Mouse (Mus musculus) liver, embryonic 15.5 days (tissue): ENCODE data around the gene Cryge. TPM values are rescaled to one million over a fixed set of nuclear protein-coding genes. Genes with fewer than 3 reads are reported as not detected.

Experiments
- ATAC-seq: fragments of 200-750 bp; cut with Nextera tagmentation; 2 replicates; pipeline ENCODE4 v1.8.0; 2017; ENCODE audit warnings: moderate number of reproducible peaks, mild to moderate bottlenecking, moderate library complexity; ENCODE audit not compliant: insufficient read depth
- H3K27ac ChIP-seq: fragments of 300-500 bp; sonication (generic); replicated peaks from 2 replicates; pipeline ENCODE4 v1.5.1; 2015; ENCODE audit warnings: mild to moderate bottlenecking, inconsistent platforms
- H3K27me3 ChIP-seq: fragments of 300-500 bp; sonication (generic); 2 replicates; pipeline ENCODE4 v1.6.1; 2015; ENCODE audit warnings: mild to moderate bottlenecking, inconsistent platforms
- H3K36me3 ChIP-seq: fragments of 300-500 bp; sonication (generic); replicated peaks from 2 replicates; pipeline ENCODE4 v1.6.1; 2015; ENCODE audit warnings: moderate library complexity, mild to moderate bottlenecking, inconsistent platforms
- H3K4me1 ChIP-seq: fragments of 300-500 bp; sonication (generic); replicated peaks from 2 replicates; pipeline ENCODE4 v1.6.1; 2015; ENCODE audit warnings: inconsistent platforms
- H3K4me2 ChIP-seq: fragments of 300-500 bp; sonication (generic); 2 replicates; pipeline ENCODE4 v1.6.1; 2015; ENCODE audit warnings: moderate library complexity, mild to moderate bottlenecking, inconsistent platforms
- H3K4me3 ChIP-seq: fragments of 300-500 bp; sonication (generic); replicated peaks from 2 replicates; pipeline ENCODE4 v1.5.1; 2015; ENCODE audit warnings: mild to moderate bottlenecking, inconsistent platforms
- H3K9ac ChIP-seq: fragments of 300-500 bp; sonication (generic); 2 replicates; pipeline ENCODE4 v1.6.1; 2015; ENCODE audit warnings: moderate library complexity, mild to moderate bottlenecking, inconsistent platforms
- H3K9me3 ChIP-seq: fragments of 300-500 bp; sonication (generic); replicated peaks from 2 replicates; pipeline ENCODE4 v1.6.1; 2016; ENCODE audit warnings: inconsistent platforms
- WGBS: fragments of 180-500 bp; shearing (Covaris S2); methylation state at CpG from one replicate; pipeline ENCODE4 v1.1.7; 2015; ENCODE audit warnings: mixed read lengths; ENCODE audit not compliant: insufficient replicate concordance; 5-methylcytosine and 5-hydroxymethylcytosine counted together
- polyA plus RNA-seq: library from polyadenylated mRNA; unstranded; fragments of >200 nt; fragmentation: Nextera tagmentation; extraction: Ambion mirVana; gene quantifications from 2 replicates; pipeline ENCODE4 v1.2.1, GENCODE M21; 2015

Gene Cryge
- polyA plus RNA-seq, 1 experiment from 2014 or later: not detected

GRCm38 (mm10) chr1:65012726-65013125 lies 38.2 kb downstream of the Cryge start:
- Histone ChIP-seq H3K27me3 (no peaks in the 10 kb centered on the region), H3K4me2 (no peak overlapping the region), H3K4me1 (no peaks in the 10 kb centered on the region), H3K9me3 (no peaks in the 10 kb centered on the region), H3K9ac (no peak overlapping the region), H3K27ac (no peak overlapping the region), H3K36me3 (no peaks in the 10 kb centered on the region), H3K4me3 (no peak overlapping the region)
- WGBS: 81% methylated on average over 4 of the region's 4 CpGs
- ATAC-seq: no peak

- no peak overlapping the region for H3K4me3 ChIP-seq
- no peak overlapping the region for H3K4me2 ChIP-seq
- no peaks in the 10 kb centered on the region for H3K36me3 ChIP-seq
- H3K4me1 ChIP-seq: no peaks in the 10 kb centered on the region
- H3K27ac ChIP-seq: no peak overlapping the region
- no peak overlapping the region for H3K9ac ChIP-seq
- no peaks in the 10 kb centered on the region for H3K9me3 ChIP-seq
- no peaks in the 10 kb centered on the region for H3K27me3 ChIP-seq
- ATAC-seq: no peak
- WGBS: 9% methylated on average over 9 of the region's 9 CpGs
Measured at GRCm38 (mm10) chr1:65010153-65010552, 40.8 kb downstream of the Cryge start.

DNA sequence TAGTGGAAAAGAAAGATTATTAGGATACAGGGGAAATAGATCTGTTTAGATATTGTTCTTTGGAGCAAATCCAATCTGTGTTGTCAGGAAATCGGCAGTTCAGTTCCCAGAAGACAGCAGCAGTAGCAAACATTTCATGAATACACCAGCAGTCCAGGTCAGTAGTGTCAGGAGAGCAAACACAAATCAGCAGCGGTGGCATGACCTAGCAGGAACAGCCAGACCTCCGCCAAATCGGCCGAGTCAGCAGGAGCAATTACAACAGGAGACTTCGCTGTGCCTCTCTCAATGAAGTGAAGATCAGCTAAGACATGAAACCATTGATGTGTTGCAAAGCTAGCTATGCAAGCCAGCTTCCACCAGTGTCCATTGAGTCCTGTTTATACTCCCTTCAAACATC lies 45.4 kb downstream of the Cryge start:
- Histone ChIP-seq H3K9me3 (no peaks in the 10 kb centered on the region), H3K9ac (no peak overlapping the region), H3K4me2 (no peak overlapping the region), H3K4me3 (no peak overlapping the region), H3K27me3 (no peaks in the 10 kb centered on the region), H3K27ac (no peak overlapping the region), H3K36me3 (no peaks in the 10 kb centered on the region), H3K4me1 (no peaks in the 10 kb centered on the region)
- WGBS: 74% methylated on average over 6 of the region's 6 CpGs
- ATAC-seq: no peak

- no peak overlapping the region for H3K4me3 ChIP-seq
- H3K36me3 ChIP-seq: no peaks in the 10 kb centered on the region
- no peak overlapping the region for H3K4me2 ChIP-seq
- no peaks in the 10 kb centered on the region for H3K9me3 ChIP-seq
- H3K9ac ChIP-seq: no peak overlapping the region
- no peaks in the 10 kb centered on the region for H3K27me3 ChIP-seq
- no peak overlapping the region for H3K27ac ChIP-seq
- no peaks in the 10 kb centered on the region for H3K4me1 ChIP-seq
- 54% methylated on average over 4 of the region's 4 CpGs for WGBS
- no peak for ATAC-seq
Measured at GRCm38 (mm10) chr1:65004526-65004925, 46.4 kb downstream of the Cryge start.

Other genes with a start within 250 kb of the Cryge start
- 1.7 and 2.1 TPM in 2 replicates for gene Plekhm3, start 94.3 kb downstream of the Cryge start, polyA plus RNA-seq
- 0.12 and 0.20 TPM in 2 replicates for gene Akr1cl, start 18.4 kb downstream of the Cryge start, polyA plus RNA-seq
- gene Crygd, start 12.3 kb upstream of the Cryge start, polyA plus RNA-seq: not detected in 2 replicates
- gene Crygc, start 22.5 kb upstream of the Cryge start, polyA plus RNA-seq: not detected in 2 replicates
- not detected in 2 replicates for gene Crygb, start 31.1 kb upstream of the Cryge start, polyA plus RNA-seq
- gene Cryga, start 52.2 kb upstream of the Cryge start, polyA plus RNA-seq: not detected in 2 replicates
- gene Gm28845, start 68.4 kb upstream of the Cryge start, polyA plus RNA-seq: not detected in 2 replicates
- gene D630023F18Rik, start 72.1 kb upstream of the Cryge start, polyA plus RNA-seq: 0.31 and 0.41 TPM in 2 replicates
- gene Idh1, start 135.4 kb upstream of the Cryge start, polyA plus RNA-seq: 118 and 131 TPM in 2 replicates
- 3.9 and 4.4 TPM in 2 replicates for gene Pikfyve, start 135.5 kb upstream of the Cryge start, polyA plus RNA-seq
- gene Pth2r, start 230.9 kb upstream of the Cryge start, polyA plus RNA-seq: not detected in 2 replicates